Mouse (Mus musculus) CH12.LX (cell line): ENCODE results near the gene Cant1. TPM values are rescaled to one million over a fixed set of nuclear protein-coding genes. Genes with fewer than 3 reads are reported as not detected.

Experiments used
- DNase-seq: peaks from one replicate; pipeline ENCODE4 v3.0.0-alpha.2; 2013; ENCODE audit errors: extremely low read depth
- H3K27ac ChIP-seq: 2 replicates; pipeline ENCODE4 v1.5.1; 2012; ENCODE audit warnings: low read depth, mild to moderate bottlenecking, control low read depth, moderate library complexity; ENCODE audit not compliant: insufficient read depth
- H3K27me3 ChIP-seq: replicated peaks from 2 replicates; pipeline ENCODE3; 2012; ENCODE audit warnings: inconsistent platforms
- H3K36me3 ChIP-seq, 2 experiments: replicated peaks in 1 of 2; 2 replicates each; pipeline versions ENCODE3 to v1.6.1; 2012; ENCODE audit warnings: inconsistent platforms in 1 of 2, low read length in 1 of 2, mild to moderate bottlenecking in 1 of 2, mixed read lengths in 1 of 2, moderate library complexity in 1 of 2; ENCODE audit not compliant: control insufficient read depth in 1 of 2, insufficient read depth in 1 of 2
- H3K4me1 ChIP-seq, 2 experiments: 2 replicates each; pipeline ENCODE4 v1.6.1; 2012; ENCODE audit warnings: inconsistent platforms in 1 of 2, moderate library complexity in 1 of 2; ENCODE audit not compliant: insufficient read depth in 2 of 2, control insufficient read depth in 1 of 2
- H3K4me2 ChIP-seq: 2 replicates; pipeline ENCODE4 v1.6.1; 2012; ENCODE audit warnings: low read depth, mild to moderate bottlenecking, control low read depth; ENCODE audit not compliant: poor library complexity, insufficient read depth, severe bottlenecking
- H3K4me3 ChIP-seq, 3 experiments: fragments of 150-350 bp in 1 of 3; sonication (generic) in 1 of 3; replicated peaks in 1 of 3; 2 replicates each; pipeline versions ENCODE3 to v1.5.1; 2011 to 2012; ENCODE audit warnings: low read depth in 2 of 3, low read length in 2 of 3, mild to moderate bottlenecking in 2 of 3, moderate library complexity in 2 of 3, control low read depth in 1 of 3, improper control_type of control experiment in 1 of 3, inconsistent platforms in 1 of 3, mixed read lengths in 1 of 3; ENCODE audit not compliant: poor library complexity in 1 of 3
- H3K79me2 ChIP-seq: replicated peaks from 2 replicates; pipeline ENCODE4 v1.6.1; 2012; ENCODE audit warnings: mild to moderate bottlenecking, moderate library complexity; ENCODE audit not compliant: control insufficient read depth, poor library complexity, insufficient read depth, severe bottlenecking; ENCODE audit errors: extremely low read depth
- H3K9ac ChIP-seq: 2 replicates; pipeline ENCODE4 v1.6.1; 2012; ENCODE audit warnings: low read depth, mild to moderate bottlenecking, control low read depth, moderate library complexity; ENCODE audit not compliant: insufficient read depth
- H3K9me3 ChIP-seq: replicated peaks from 2 replicates; pipeline ENCODE3; 2012; ENCODE audit warnings: low read length, inconsistent platforms, mixed read lengths
- BHLHE40 ChIP-seq: IDR thresholded peaks from 2 replicates; pipeline ENCODE4 v1.6.1; 2011; ENCODE audit warnings: mild to moderate bottlenecking, low read depth, low read length, improper control_type of control experiment
- CTCF ChIP-seq, 2 experiments: IDR thresholded peaks in 1 of 2; conservative IDR thresholded peaks in 1 of 2; 2 replicates each; pipeline ENCODE4 v1.5.1; 2011 to 2012; ENCODE audit warnings: low read depth in 2 of 2, low read length in 2 of 2, improper control_type of control experiment in 1 of 2, inconsistent platforms in 1 of 2, mild to moderate bottlenecking in 1 of 2, moderate library complexity in 1 of 2
- E2F4 ChIP-seq: IDR thresholded peaks from 2 replicates; pipeline ENCODE4 v1.6.1; 2011; ENCODE audit warnings: low read depth, low read length, improper control_type of control experiment; ENCODE audit not compliant: insufficient replicate concordance
- EP300 ChIP-seq: IDR thresholded peaks from 2 replicates; pipeline ENCODE4 v1.6.1; 2011; ENCODE audit warnings: low read length, improper control_type of control experiment
- MXI1 ChIP-seq: IDR thresholded peaks from 2 replicates; pipeline ENCODE4 v1.6.1; 2011; ENCODE audit warnings: mild to moderate bottlenecking, low read depth, low read length, improper control_type of control experiment
- MYC ChIP-seq: IDR thresholded peaks from 2 replicates; pipeline ENCODE4 v1.6.1; 2011; ENCODE audit warnings: low read depth, mild to moderate bottlenecking, improper control_type of control experiment, low read length
- PAX5 ChIP-seq: IDR thresholded peaks from 2 replicates; pipeline ENCODE4 v1.6.1; 2012; ENCODE audit warnings: low read length, inconsistent platforms, mixed read lengths
- POLR2AphosphoS2 ChIP-seq: IDR thresholded peaks from 2 replicates; pipeline ENCODE4 v1.6.1; 2011; ENCODE audit warnings: low read depth, low read length, improper control_type of control experiment
- RAD21 ChIP-seq: IDR thresholded peaks from 2 replicates; pipeline ENCODE4 v1.6.1; 2011; ENCODE audit warnings: low read depth, mild to moderate bottlenecking, low read length, improper control_type of control experiment, moderate library complexity
- RCOR1 ChIP-seq: conservative IDR thresholded peaks from 2 replicates; pipeline ENCODE4 v1.6.1; 2012; ENCODE audit warnings: low read depth, mild to moderate bottlenecking, inconsistent platforms, low read length, improper control_type of control experiment
- SIN3A ChIP-seq: IDR thresholded peaks from 2 replicates; pipeline ENCODE4 v1.6.1; 2012; ENCODE audit warnings: low read length, improper control_type of control experiment, inconsistent platforms
- TBP ChIP-seq: conservative IDR thresholded peaks from 2 replicates; pipeline ENCODE4 v1.6.1; 2011; ENCODE audit warnings: low read depth, low read length, improper control_type of control experiment
- USF1 ChIP-seq: IDR thresholded peaks from 2 replicates; pipeline ENCODE4 v1.6.1; 2014; ENCODE audit warnings: low read depth, mild to moderate bottlenecking, inconsistent platforms, low read length, improper control_type of control experiment
- USF2 ChIP-seq: conservative IDR thresholded peaks from 2 replicates; pipeline ENCODE4 v1.6.1; 2011; ENCODE audit warnings: low read depth, low read length, improper control_type of control experiment
- ZC3H11A ChIP-seq: IDR thresholded peaks from 2 replicates; pipeline ENCODE4 v1.6.1; 2012; ENCODE audit warnings: low read depth, mild to moderate bottlenecking, inconsistent platforms, low read length, improper control_type of control experiment
- ZNF384 ChIP-seq: IDR thresholded peaks from 2 replicates; pipeline ENCODE4 v1.6.1; 2012; ENCODE audit warnings: low read depth, low read length, improper control_type of control experiment, inconsistent platforms
- dilution Hi-C: fragments of 300-500 bp; cut with MboI; formaldehyde crosslinking; loops from 2 replicates; pipeline ENCODE4 v1.14.3; 2020; ENCODE audit warnings: low sequenced_read_pairs; ENCODE audit not compliant: extremely low pct_unique_long_range_greater_than_20kb, extremely low pct_ligation_motif_present
- in situ Hi-C: fragments of 300-500 bp; cut with MboI; formaldehyde crosslinking; loops from 3 replicates; pipeline ENCODE4 v1.14.3; 2019; ENCODE audit warnings: low sequenced_read_pairs, low pct_ligation_motif_present, low pct_unique_long_range_greater_than_20kb, mixed read lengths
- polyA plus RNA-seq: library from polyadenylated mRNA; unstranded; fragments of >175 nt; gene quantifications from 2 replicates; pipeline ENCODE4 v1.2.1, GENCODE M21; 2012; ENCODE audit warnings: low read depth; ENCODE audit not compliant: insufficient read length
- total RNA-seq, 2 experiments: library from RNA; depleted of rRNA; stranded (reverse); fragments of 300-350 nt in 1 of 2; fragments of >200 nt in 1 of 2; gene quantifications; 2 replicates each; pipeline ENCODE4 v1.2.3; 2012 to 2014

Gene Cant1
- total and polyA plus RNA-seq, 3 experiments: 28.8 to 40.2 (median 31.2) TPM

DNA sequence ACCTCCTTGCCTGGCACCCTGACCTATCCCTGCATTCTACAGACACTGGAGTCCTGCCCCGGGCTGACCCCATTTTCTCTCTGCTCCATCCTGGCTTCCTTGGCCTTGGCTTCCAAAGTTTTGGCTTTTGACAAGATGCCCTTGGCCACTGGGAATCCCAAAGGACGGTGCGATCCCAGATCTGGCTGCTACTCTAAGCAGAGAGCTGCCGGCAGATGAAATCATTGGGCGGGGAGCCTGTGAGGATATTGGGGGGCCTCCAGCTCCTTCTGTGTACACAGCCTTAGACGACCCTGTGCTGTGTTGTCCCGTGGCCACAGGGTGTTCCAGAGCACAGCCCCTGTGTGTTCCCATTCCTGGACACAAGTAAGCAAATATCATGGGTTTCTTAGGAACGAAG is 29.5 kb upstream of the Cant1 start:
- Histone ChIP-seq H3K4me3 (no peak overlapping the region), H3K27ac (no peak overlapping the region), H3K4me1 (no peaks in the 10 kb centered on the region), H3K79me2 (no peaks in the 10 kb centered on the region), H3K4me2 (no peak overlapping the region), H3K36me3 (no peaks in the 10 kb centered on the region), H3K27me3 (peaks cover 90% of the 10 kb centered on the region), H3K9ac (no peak overlapping the region), H3K9me3 (no peaks in the 10 kb centered on the region)
- in situ Hi-C loops (loop anchor here (5.0 to 25.0 kb wide), 3 partner anchors 34 to 289 kb away; no protein-coding TSS in a partner anchor), dilution Hi-C loops (no loop called here)
- no peak for DNase-seq
- TF ChIP-seq CTCF (conservative IDR thresholded peaks at IDR 0.05 in 1 of 2, IDR thresholded peaks at IDR 0.05 in 1 of 2; ENCODE audit: low read depth in 2 of 2, low read length in 2 of 2) (no peak), EP300 (no peak), MYC (no peak), RAD21 (no peak), ZC3H11A (no peak), ZNF384 (no peak), PAX5 (no peak), POLR2AphosphoS2 (no peak), E2F4 (no peak), USF1 (no peak), BHLHE40 (no peak), RCOR1 (no peak), SIN3A (no peak)

DNA sequence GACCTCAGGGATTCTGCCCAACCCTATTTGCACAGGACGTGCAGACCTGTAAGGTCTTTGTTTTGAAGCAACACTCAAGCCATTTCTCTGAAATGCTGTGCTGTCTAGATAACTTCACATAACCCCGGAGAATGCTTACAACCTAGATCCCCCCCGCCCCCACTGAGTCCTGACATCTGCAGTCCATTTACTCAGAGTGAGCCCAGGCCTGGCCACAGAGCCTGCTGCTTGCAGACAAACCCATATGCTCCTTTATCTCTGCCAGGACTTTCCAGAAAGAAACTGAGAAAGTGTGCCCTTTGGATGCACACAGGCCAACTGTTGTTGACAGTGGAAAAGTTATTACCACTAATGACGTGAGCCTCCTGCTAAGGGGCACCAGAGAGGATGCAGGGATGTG is 28.5 kb upstream of the Cant1 start:
- no peaks in the 10 kb centered on the region for H3K4me1 ChIP-seq
- dilution Hi-C loops: no loop called here
- H3K79me2 ChIP-seq: no peaks in the 10 kb centered on the region
- no peak for DNase-seq
- no peak overlapping the region for H3K4me3 ChIP-seq
- no peaks in the 10 kb centered on the region for H3K9me3 ChIP-seq
- H3K9ac ChIP-seq: no peak overlapping the region
- TF ChIP-seq USF2 (no peak), BHLHE40 (no peak), MXI1 (no peak), TBP (no peak)
- no peaks in the 10 kb centered on the region for H3K36me3 ChIP-seq
- in situ Hi-C loops: loop anchor here (5.0 to 25.0 kb wide), 3 partner anchors 35 to 290 kb away; no protein-coding TSS in a partner anchor
- H3K4me2 ChIP-seq: no peak overlapping the region
- H3K27me3 ChIP-seq: peaks cover 88% of the 10 kb centered on the region
- H3K27ac ChIP-seq: no peak overlapping the region
